Mouse (Mus musculus) cerebellum, adult 9-11 months (tissue): ENCODE measurements around the gene Pdzrn4.
A peak's percentile ranks its signal among the peaks of the same experiment; 100 is the strongest.

Experiments used
- DNase-seq: peaks from one replicate; pipeline ENCODE4 v3.0.0; 2022

Gene Pdzrn4

GRCm38 (mm10) chr15:92597011-92597780 is 200.5 kb downstream of the Pdzrn4 start:
- DNase-seq, result no peak

DNA sequence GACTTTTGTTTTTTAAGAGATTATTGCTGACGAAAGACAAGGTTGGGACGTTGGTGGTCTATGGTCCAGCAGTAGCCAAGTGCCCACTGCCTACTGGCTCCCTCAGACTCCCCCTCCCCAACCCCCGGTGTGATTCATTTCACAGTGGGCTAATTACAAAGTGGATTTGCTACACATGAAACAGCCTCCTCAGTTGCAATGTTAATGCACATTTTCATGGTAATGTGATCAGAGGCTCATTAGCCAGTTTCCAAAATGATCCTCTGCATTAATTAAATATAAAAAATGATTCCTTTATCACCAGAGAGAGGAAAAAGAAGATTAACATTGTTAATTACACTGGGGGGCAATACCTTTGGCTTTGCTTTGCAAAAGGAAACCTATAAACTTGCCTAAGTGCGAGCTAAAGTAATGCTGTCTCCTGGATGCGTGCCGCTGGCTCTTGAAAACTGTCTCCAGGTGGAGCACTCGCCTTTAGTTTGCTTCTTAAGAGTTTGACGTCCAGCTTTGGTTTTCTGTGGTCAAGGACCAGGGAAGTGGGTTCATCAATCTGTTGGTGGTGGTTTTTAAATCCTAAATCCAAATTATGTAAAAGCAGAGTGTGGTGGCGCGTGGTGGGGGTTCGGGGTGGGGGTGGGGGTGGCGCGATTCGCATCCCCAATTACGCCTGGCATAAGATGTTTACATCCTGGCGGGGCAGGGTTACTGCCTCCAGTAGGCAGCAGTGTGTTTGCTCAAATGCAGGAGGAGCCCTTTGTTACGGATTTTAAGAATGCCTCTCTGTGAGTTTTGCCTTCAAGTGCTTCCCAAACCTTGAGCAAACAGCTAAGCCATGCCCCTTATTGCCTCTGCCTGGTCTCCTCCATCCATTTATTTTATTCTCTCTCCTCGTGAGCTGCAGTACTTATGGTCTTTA is 202.0 kb downstream of the Pdzrn4 start:
- DNase-seq, result no peak

GRCm38 (mm10) chr15:92599381-92599780 is 202.7 kb downstream of the Pdzrn4 start:
- no peak for DNase-seq

DNA sequence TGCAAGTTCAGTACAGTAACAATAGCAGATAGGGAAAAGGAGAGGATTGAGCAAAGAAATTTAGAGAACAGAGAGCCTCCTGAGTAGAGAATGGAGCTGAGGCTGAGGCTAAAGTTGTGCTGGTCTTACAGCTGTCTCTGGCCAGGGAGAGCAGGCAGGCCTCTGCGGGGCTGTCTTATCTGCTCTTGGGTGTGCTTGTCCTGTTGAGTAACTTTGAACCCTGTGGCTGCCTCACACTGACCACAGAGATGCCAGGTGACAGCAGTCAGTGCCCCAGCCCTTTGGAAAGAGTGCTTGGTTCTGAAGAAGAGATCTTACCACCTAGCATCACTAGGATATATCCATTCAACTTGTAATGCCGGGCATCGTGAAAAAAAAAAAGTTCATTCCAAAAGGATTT is 214.2 kb downstream of the Pdzrn4 start:
- no peak for DNase-seq

DNA sequence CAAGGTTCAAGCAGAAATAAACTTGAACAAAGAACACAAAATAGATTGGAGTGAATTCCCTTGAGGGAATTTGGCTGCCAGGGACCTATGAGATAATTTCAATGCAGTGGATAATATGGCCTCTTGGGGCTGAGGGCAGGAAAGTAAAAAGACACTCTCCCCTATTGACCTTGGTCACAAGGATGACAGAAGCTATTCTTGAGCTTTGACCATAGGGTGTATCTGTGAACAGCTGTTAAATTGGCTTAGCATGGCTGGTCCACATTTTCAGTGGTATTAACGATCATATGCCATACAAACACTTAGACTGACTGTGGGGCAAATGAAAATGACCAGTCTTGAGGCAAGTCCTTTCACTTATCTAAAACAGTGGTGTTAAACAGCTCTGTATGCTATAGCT is 215.7 kb downstream of the Pdzrn4 start:
- no peak for DNase-seq

DNA sequence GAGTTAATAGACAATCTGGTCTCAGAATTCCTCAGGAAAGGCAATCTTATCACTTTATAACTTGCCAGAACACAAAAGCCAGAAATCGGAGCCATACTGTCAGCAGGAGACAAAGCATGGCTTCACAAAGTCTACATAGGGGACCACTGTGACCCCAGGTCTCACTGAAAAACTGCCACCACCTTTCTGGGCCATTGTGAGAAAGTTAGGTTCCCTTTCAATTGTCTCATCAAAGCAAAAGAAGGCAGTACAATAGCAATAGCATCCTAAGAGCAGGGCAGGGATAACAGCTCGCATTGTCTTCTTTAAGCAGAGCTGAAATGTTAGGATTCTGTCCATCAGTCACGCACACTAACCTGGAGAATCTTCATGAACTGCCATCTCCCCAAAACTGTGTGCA is 216.5 kb downstream of the Pdzrn4 start:
- no peak for DNase-seq

DNA sequence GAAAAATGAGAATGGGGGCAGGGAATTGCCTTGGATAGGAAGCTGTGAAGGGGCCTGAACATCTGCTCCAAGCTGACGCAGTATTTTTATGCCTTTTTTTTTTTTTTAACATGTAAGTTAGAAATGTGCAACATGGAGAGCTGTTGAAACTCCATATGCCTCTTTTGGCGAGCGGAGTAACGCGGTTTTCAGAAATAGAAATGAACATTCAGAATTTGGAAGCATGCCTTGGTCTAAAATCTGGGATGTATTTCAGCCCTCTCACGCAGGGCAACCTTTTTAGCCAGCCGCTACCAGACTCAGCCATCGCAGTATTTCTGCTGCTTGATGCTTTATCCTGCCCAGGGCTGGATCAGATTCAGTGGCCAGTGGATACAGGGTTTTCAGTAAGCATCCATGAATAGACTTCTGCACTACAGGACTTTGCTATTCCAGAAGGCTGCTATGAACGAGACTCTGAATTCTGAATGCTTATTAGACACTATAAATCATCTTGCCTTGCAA is 225.1 kb downstream of the Pdzrn4 start:
- peak; percentile 80 for DNase-seq

- no peak for DNase-seq
These were observed 225.6 kb downstream of the Pdzrn4 start for GRCm38 (mm10) chr15:92622323-92622722.

DNA sequence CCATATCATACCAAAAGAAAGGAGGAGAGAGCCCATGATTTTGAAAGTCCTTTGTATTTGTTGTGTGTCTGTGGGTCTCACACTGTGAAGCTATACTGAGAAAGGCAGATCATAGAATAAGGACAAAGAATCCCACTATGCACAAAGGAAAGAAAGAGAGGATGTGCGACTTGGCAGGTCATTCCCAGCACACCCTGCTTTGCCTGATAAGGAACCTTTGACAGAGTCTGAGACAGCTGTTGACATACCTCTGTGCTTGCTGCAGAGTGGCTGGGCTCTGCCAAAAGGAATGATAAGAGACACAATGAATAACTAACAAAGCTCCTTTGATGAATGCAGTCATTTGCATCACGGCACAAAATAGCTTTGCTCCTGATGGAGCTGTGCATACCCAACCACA is 232.5 kb downstream of the Pdzrn4 start:
- DNase-seq, result no peak

DNA sequence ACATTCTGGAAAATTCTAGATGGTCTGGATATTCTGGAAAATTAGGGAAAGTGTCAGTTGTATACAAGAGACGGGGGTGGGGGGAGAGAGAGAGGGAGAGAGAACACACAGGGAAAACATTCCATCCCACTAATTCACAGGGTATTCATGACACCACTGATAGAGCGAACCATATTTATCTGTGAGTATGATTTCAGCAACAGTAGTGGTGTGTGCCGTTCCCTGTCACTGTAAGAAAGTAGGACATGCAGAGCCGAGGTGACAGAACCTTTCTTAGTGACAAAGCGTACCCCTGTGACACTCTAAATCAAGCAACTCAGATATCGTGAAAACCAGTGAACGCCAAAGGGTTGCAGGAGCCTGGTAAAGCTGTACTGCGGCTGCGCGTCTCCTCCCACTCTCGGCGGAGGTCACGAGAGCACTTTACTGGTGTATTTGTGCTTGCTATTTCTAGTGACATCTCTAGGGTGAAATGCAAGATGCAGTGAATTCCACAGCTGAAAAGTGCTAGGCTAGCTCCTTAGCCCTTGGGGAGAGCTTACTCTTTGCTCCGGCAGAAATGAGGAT is 237.4 kb downstream of the Pdzrn4 start:
- no peak for DNase-seq

DNA sequence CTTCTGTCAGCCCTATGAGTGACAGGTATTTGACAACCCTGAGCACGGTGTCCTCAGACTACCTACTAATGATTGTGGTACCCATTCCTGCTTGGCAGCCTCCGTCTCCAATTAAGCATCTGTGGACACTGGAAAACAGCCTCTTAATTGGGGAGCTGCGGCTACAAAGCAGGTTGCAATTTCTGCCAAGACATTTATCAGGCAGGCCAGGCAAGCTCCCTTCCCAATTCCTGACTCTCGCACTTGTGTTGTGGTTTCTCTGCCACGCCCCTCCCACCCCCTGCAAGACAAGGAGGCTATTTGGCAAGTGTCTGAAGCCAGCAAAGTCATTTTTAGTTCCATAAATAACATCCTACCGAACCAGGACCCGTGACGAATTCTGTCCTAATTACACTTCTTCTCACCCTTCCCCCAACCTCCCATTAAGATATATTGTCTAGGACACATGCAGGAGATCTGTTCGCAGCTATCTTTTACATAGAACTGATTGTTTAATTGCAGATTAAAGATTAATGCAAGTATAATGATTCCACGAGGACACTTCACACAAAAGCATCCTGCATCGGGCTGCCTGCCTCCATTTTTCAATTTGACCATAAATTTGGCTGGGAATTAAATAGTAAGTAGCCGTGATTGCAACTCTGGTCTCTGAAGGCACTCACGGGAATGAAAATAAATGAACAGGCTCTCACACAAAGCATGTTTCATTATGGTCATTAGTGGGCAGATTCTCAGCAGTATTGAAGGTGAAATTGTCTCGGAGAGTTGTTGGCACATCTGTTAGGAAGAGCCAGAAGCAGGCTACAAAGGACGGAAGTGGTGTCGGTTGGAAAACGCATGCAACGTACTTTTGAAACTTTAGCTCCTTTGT is 243.8 kb downstream of the Pdzrn4 start:
- DNase-seq, result no peak

- no peak for DNase-seq
These were observed 274.8 kb downstream of the Pdzrn4 start for GRCm38 (mm10) chr15:92671279-92672051.

DNA sequence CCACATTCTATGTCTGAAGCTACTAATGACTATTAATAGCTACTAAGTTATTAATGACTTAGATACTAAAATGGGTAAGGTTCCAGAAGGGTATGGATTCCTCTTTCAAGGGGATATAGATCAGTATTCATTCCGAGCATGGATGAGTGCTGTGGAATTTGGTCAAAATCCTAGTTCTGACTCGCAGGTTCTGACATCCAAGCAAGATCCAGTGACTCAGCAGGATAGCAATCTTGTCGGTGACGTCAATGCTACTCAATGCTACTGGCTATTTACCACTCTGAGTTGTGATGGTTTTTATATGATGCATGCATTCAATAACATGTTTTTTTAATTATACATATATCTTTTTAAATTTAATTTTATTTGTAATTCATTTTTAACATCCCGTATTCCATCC is 279.4 kb downstream of the Pdzrn4 start:
- DNase-seq, result no peak

- DNase-seq, result no peak
These were observed 281.7 kb downstream of the Pdzrn4 start for GRCm38 (mm10) chr15:92678377-92678776.

DNA sequence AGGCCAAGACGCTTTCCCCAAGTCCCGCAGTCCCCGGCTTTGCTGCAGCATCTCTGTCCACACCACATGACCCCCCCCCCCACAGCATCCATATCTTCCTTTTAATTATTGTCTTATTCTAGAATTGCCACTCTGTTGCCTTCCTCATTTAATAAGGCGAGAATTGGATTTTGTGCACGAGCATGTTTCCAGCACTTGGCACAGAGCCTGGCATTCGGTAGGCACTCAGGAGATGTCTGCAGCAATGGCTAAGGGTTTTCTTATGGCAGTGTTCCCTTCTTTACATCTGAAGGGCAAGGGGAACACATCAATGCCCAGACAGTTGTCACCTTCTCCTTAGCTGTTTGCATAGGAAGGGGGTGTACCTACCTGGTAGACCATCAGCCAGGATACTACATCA is 282.9 kb downstream of the Pdzrn4 start:
- no peak for DNase-seq

DNA sequence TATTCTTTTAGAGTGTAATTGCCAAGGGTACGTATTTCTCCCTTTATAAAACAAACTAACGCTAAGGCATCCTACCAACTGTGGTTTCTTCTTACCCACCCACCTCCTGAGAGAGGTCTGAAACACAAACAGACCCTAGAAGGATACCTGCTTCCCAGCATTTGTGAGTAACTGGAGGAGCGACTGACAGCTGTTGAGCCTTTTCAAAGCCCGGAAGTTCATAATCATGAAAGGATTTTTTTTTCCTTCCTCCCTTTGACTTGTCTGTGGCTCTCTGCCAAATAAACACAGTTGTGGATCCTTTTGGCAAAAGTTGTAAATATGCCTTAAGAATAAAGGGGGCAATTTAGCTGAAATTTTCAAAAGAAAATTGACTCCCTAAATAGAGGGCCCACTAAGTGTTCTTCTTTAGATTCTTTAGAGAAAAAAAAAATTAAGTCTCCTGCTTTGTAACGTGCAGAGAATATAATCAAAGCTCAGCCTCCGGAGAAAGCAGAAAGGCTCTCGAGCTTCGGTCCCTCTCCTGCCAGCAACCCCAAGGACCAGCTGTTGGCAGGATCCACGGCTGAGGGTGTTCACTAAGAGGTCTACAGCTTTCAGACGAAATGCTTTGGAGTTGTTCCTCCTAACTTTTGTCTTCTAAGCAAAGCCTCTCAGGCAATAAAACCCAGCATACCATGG is 299.7 kb downstream of the Pdzrn4 start:
- DNase-seq, result no peak

DNA sequence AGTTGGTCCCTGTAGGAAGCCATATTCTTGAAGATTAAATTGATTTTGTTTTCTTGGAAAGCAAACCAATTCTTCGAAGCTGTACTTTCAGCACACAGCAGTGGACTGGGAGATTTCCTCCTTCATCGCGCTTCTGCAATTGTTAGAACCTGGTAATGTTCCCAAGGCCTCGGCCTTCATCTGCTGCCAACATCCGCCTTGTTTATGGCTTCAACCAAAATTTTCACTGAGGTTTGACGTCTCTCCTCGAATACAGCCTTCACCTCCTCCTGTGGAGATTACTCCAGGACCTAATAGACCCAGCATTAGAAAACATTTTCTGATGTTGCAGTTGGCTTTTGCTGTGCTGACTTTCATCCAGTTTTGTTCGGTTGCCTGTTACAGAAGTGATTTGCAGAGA is 307.5 kb downstream of the Pdzrn4 start:
- DNase-seq, result no peak

DNA sequence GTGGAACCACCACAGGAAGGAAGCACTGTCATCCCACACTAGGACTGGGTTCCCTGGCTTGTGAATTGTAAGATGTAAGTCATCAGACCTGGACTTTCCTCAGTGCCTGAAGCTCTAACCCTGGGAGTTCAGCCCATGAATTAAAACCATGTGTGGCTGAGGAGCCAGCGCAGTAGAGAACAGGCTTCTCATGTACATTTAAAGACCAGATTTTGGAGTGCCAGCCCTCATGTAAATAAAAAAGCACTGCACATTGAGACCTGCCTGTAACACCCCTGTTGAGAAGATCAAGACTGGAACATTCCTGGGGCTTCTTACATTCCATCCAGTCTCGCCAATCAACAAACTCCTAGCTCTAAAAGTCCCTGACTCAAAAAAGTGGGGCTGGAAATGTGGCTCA is 342.0 kb downstream of the Pdzrn4 start:
- no peak for DNase-seq

- no peak for DNase-seq
These were observed 343.2 kb downstream of the Pdzrn4 start for GRCm38 (mm10) chr15:92739887-92740286.

DNA sequence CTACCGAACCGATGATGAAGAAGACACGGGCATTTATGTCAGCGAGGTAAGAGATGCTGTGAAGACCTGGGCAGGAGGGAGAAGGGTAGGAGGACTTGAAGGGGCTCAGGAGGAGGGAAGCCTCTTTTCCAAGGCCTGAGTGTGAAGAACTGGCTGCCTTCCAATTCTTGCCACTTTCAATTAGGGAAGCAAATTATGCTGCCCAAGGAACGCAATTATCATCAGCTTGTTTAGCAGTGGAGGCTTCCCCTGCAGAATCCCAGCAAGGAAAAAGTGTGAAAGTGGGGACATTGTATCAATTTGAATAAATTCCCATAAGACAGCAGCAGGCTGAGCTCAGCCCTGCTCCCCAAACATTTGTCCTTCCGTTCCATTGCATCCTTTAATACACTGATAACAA is 346.9 kb downstream of the Pdzrn4 start:
- no peak for DNase-seq

GRCm38 (mm10) chr15:92746081-92746480 is 349.4 kb downstream of the Pdzrn4 start:
- no peak for DNase-seq
